Mouse (Mus musculus): ENCODE results near the gene Kctd17.

DNA sequence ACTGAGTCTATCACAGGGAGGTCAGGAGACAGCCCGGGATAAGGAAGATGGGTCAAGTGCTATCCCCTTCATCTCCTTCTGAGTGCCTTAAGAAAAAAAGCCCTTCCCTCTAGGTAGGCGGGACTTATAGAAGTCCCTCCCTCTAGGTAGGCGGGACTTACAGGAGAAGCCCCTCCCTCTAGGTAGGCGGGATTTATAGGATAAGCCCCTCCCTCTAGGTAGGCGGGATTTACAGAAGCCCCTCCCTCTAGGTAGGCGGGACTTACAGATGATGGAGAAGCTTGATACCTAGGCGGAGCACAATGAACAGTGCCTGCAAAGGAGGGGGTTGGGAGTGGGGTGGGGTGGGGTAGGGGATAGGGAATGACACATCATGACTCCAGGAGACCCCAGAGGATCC, 51.7 kb downstream of the Kctd17 start:
- TF ChIP-seq POLR2A (IDR thresholded peaks at IDR 0.05; ENCODE audit: low read depth, low read length): no peak
- no peak for TF ChIP-seq CTCF (IDR thresholded peaks at IDR 0.05; ENCODE audit: extremely low read depth, insufficient read length, insufficient replicate concordance, low read depth, low read length)

All from small intestine, adult 2 months (tissue).